Mouse (Mus musculus) ES-E14 (cell line): ENCODE results near the gene Noa1. TPM values are rescaled to one million over a fixed set of nuclear protein-coding genes. Genes with fewer than 3 reads are reported as not detected.

Source experiments
- DNase-seq: peaks from one replicate; pipeline ENCODE4 v3.0.0-alpha.2; 2013; ENCODE audit warnings: low read depth, low spot score
- H3K27ac ChIP-seq: 2 replicates; pipeline ENCODE4 v1.5.1; 2012; ENCODE audit warnings: low read depth, mild to moderate bottlenecking, low read length, moderate library complexity, mixed read lengths; ENCODE audit not compliant: poor library complexity, insufficient read depth, severe bottlenecking
- H3K36me3 ChIP-seq: 2 replicates; pipeline ENCODE4 v1.6.1; 2012; ENCODE audit warnings: mild to moderate bottlenecking, low read length, moderate library complexity, mixed read lengths; ENCODE audit not compliant: control insufficient read depth, poor library complexity, insufficient read depth, severe bottlenecking
- H3K4me1 ChIP-seq, 2 experiments: fragments of 150-350 bp in 1 of 2; sonication (generic) in 1 of 2; 2 replicates each; pipeline ENCODE4 v1.6.1; 2012; ENCODE audit warnings: low read length in 2 of 2, mild to moderate bottlenecking in 1 of 2, mixed read lengths in 1 of 2; ENCODE audit not compliant: control insufficient read depth in 2 of 2, insufficient read depth in 2 of 2, poor library complexity in 1 of 2
- H3K4me3 ChIP-seq, 2 experiments: fragments of 150-350 bp in 1 of 2; sonication (generic) in 1 of 2; 2 replicates each; pipeline ENCODE4 v1.5.1; 2012; ENCODE audit warnings: low read length in 2 of 2, low read depth in 1 of 2, mild to moderate bottlenecking in 1 of 2, mixed read lengths in 1 of 2; ENCODE audit not compliant: insufficient read depth in 1 of 2, poor library complexity in 1 of 2, severe bottlenecking in 1 of 2
- H3K9ac ChIP-seq: 2 replicates; pipeline ENCODE4 v1.6.1; 2012; ENCODE audit warnings: low read depth, mild to moderate bottlenecking, low read length, mixed read lengths; ENCODE audit not compliant: poor library complexity, insufficient read depth, severe bottlenecking
- H3K9me3 ChIP-seq: fragments of 150-350 bp; sonication (generic); 2 replicates; pipeline ENCODE4 v1.6.1; 2012; ENCODE audit warnings: low read depth, mild to moderate bottlenecking, low read length; ENCODE audit not compliant: control insufficient read depth, insufficient read depth
- CHD2 ChIP-seq: IDR thresholded peaks from 2 replicates; pipeline ENCODE4 v1.6.1; 2014; ENCODE audit warnings: mild to moderate bottlenecking, low read depth, low read length, inconsistent platforms
- HCFC1 ChIP-seq: IDR thresholded peaks from 2 replicates; pipeline ENCODE4 v1.6.1; 2012; ENCODE audit warnings: low read length, inconsistent platforms, borderline replicate concordance; ENCODE audit not compliant: insufficient read depth
- MAFK ChIP-seq: IDR thresholded peaks from 2 replicates; pipeline ENCODE4 v1.6.1; 2014; ENCODE audit warnings: mild to moderate bottlenecking, low read depth, low read length, inconsistent platforms; ENCODE audit not compliant: insufficient read depth
- ZC3H11A ChIP-seq: IDR thresholded peaks from 2 replicates; pipeline ENCODE4 v1.6.1; 2012; ENCODE audit warnings: low read depth, mild to moderate bottlenecking, inconsistent platforms, low read length, borderline replicate concordance
- ZNF384 ChIP-seq: IDR thresholded peaks from 2 replicates; pipeline ENCODE4 v1.6.1; 2012; ENCODE audit warnings: low read depth, low read length, inconsistent platforms
- in situ Hi-C, 2 experiments: fragments of 600-800 bp; cut with MboI; formaldehyde crosslinking; loops; one replicate each; pipeline ENCODE4 v1.15.1; 2025; ENCODE audit warnings: low sequenced_read_pairs in 2 of 2, inconsistent platforms in 1 of 2; ENCODE audit not compliant: unreplicated experiment in 2 of 2
- total RNA-seq: library from RNA; depleted of rRNA; stranded (reverse); fragments of 300-350 nt; gene quantifications from 2 replicates; pipeline ENCODE4 v1.2.3, GENCODE M21; 2012

Gene Noa1
- total RNA-seq, 1 experiment = 30.8 TPM

- H3K27ac ChIP-seq = no peak overlapping the region
- no peak for DNase-seq
- H3K9me3 ChIP-seq = no peaks in the 10 kb centered on the region
- in situ Hi-C loops = no loop called here
- H3K9ac ChIP-seq = no peak overlapping the region
- H3K4me1 ChIP-seq = peaks cover 9 to 13% of the 10 kb centered on the region in 2 experiments
- no peak overlapping the region for H3K4me3 ChIP-seq
- TF ChIP-seq MAFK (no peak), CHD2 (no peak), HCFC1 (no peak), ZC3H11A (no peak), ZNF384 (no peak)
- no peaks in the 10 kb centered on the region for H3K36me3 ChIP-seq
Observed at GRCm38 (mm10) chr5:77251656-77252055, 58.2 kb downstream of the Noa1 start.

DNA sequence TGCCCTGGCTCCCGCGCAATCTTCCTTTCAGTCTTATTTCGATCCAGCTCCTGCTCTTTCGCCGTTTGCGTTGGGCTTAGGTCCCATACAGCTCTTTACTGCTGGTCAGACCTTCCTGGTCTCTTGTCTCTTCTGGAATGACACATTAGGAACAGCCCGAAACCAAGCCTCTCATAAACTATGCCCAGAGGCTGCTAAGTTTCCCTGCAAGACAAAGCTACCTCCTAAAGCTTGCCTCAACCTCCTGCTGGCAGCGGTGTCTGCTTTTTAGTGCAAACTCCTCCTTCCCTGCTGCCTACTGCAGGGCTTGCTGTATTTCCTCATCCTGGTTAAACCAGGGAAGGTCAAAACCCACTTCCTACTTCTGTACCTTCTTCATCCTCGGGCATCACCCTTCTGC is 59.8 kb downstream of the Noa1 start:
- TF ChIP-seq CHD2 = no peak
- TF ChIP-seq ZC3H11A = no peak
- TF ChIP-seq HCFC1 = no peak
- TF ChIP-seq ZNF384 = no peak
- no peak for TF ChIP-seq MAFK
- DNase-seq = no peak
- no peaks in the 10 kb centered on the region for H3K36me3 ChIP-seq
- peaks cover 9 to 12% of the 10 kb centered on the region in 2 experiments for H3K4me1 ChIP-seq
- H3K9me3 ChIP-seq = no peaks in the 10 kb centered on the region
- in situ Hi-C loops = no loop called here
- H3K27ac ChIP-seq = peak overlapping the region; percentile 4; the same call in 1 of the 2 replicates
- peak overlapping the region in 1 of 2 experiments; percentile 14; a peak in 1 of 4 replicates for H3K4me3 ChIP-seq
- peak overlapping the region; percentile 31; the same call in 1 of the 2 replicates for H3K9ac ChIP-seq

DNA sequence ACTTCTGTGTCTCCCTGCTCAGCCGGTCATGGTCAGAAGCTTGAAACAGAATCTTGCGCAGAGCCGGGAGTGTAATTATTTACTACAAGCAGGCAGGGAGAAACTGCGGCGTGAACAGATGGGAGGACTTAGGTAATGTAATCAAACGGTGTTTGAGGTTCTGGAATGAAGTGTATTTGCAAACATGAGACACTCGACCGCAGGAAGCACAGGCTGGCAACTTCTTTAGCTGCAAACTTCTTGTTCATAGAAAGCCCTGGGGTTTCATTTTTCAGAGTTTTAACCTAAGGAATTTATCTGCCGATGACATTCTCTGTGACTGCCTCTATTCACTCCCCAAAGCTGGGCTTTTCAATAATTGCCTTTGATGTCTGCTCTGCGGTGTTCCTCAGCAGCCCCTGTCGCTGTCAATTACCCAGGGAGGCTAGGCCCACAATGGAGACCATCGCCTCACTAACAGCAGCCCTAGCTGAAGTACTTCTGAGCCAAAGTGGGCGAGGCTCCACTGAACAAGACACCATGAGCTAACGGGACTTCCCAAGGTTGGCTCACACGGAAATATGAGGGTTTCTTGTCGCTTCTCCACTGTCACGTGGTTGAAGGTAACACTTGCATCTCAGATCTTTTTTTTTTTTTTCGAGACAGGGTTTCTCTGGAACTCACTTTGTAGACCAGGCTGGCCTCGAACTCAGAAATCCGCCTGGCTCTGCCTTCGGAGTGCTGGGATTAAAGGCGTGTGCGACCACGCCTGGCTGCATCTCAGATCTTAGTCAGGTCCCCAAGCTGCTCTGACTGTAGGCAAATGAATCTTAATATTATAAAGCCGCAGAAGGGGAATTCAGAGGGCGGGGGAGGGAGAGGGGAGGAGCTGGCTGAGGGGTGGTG is 63.9 kb downstream of the Noa1 start:
- DNase-seq = no peak
- in situ Hi-C loops = no loop called here
- no peaks in the 10 kb centered on the region for H3K9me3 ChIP-seq
- TF ChIP-seq ZNF384 (0 out of 2 replicates have a peak, but pooled peaks have one; percentile 5), HCFC1 (no peak), CHD2 (no peak), ZC3H11A (no peak), MAFK (no peak)
- H3K27ac ChIP-seq = no peak overlapping the region
- H3K4me3 ChIP-seq = no peak overlapping the region; a peak in 1 of 4 replicates
- H3K9ac ChIP-seq = no peak overlapping the region
- peaks cover 4 to 5% of the 10 kb centered on the region in 2 experiments; a peak in 2 of 4 replicates for H3K4me1 ChIP-seq
- H3K36me3 ChIP-seq = no peaks in the 10 kb centered on the region

DNA sequence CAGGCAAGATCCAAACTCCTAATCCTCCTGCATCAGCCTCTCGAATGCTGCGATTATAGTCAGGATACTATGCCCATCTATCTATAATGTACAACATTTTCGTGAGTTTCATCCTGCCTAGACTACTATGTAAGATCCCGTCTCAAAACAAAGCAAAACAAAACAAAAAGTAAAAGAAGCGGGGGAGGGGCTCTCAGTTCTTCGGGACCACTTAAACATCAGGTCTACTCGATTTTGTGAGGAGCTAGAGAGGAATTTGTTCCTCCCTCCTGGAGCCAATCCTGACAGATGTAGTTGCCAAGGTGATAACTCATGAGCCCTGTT is 64.5 kb downstream of the Noa1 start:
- H3K27ac ChIP-seq = no peak overlapping the region
- no peak overlapping the region for H3K9ac ChIP-seq
- TF ChIP-seq CHD2 (no peak), MAFK (no peak), ZNF384 (no peak), ZC3H11A (no peak), HCFC1 (no peak)
- no peaks in the 10 kb centered on the region for H3K36me3 ChIP-seq
- H3K9me3 ChIP-seq = no peaks in the 10 kb centered on the region
- DNase-seq = no peak
- in situ Hi-C loops = no loop called here
- H3K4me1 ChIP-seq = peaks cover 4 to 5% of the 10 kb centered on the region in 2 experiments; a peak in 2 of 4 replicates
- no peak overlapping the region; a peak in 1 of 4 replicates for H3K4me3 ChIP-seq
